Mouse (Mus musculus): ENCODE measurements around the gene Fgf4. TPM values are rescaled to one million over a fixed set of nuclear protein-coding genes. Genes with fewer than 3 reads are reported as not detected.

Fgf4 gene
- polyA plus RNA-seq, 1 experiment from 2014 or later, result not detected

DNA sequence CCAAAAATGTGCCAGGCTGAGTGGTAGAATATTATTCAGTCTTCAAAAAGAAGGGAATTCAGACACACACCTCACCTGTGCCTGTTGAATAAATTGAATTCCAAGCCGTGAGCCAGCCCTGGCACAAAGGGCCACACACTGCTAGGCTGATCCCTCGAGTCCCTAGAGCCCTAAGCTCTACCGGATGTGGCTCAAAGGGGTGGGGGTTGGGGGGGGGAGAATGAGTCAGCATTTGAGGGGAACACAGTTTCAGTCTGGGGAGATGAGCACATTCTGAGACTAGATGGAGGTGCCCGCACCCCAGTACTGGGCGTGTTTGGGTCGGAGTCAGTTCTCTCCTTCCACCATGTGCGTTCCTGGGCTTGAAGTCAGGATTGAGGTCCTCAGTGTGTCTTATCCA is 10.0 kb downstream of the Fgf4 start:
- Histone ChIP-seq H3K4me1 (replicated peaks; ENCODE audit: insufficient read depth, low read length) (peaks cover 8% of the 10 kb centered on the region; the same call in 1 of the 2 replicates), H3K9ac (ENCODE audit: low read depth, low read length) (no peak overlapping the region), H3K4me3 (replicated peaks; ENCODE audit: low read depth, low read length) (no peak overlapping the region), H3K9me3 (replicated peaks; ENCODE audit: low read length) (no peaks in the 10 kb centered on the region), H3K36me3 (ENCODE audit: insufficient read depth, low read length) (no peaks in the 10 kb centered on the region), H3K27me3 (ENCODE audit: insufficient read depth, low read length) (peaks cover 20% of the 10 kb centered on the region), H3K4me2 (ENCODE audit: low read length) (no peak overlapping the region), H3K27ac (no peak overlapping the region)
- WGBS, result 90% methylated on average over 7 of the region's 7 CpGs
- ATAC-seq (replicated peaks; ENCODE audit: low FRiP score, low read depth) (no peak), DNase-seq (ENCODE audit: low spot score) (no peak)
- TF ChIP-seq CTCF (IDR thresholded peaks at IDR 0.05; ENCODE audit: low read depth), result no peak

DNA sequence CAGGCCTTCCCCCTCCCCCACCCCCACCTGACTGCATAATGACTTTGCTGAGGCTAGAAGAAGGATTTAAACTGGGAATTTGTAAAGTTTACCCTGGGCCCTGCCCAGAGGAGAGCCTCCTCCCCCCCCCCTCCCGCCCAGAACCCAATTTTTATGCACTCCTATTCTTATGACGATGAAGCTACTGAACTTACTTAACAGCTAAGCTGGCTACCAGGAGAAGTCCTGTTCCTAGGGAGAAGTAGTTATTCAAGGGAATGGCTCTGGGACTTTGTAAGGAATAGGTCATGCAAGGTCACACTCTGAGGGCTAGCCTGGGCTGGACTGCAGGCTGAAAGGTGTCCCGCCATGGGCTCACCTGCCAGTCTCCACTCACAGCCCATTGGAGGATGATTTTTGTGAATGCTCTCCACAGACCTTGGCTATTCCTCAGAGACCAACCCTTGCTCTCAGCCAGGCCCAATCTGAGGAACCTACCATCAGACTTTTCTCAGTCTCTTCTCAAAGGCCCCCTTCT is 10.7 kb downstream of the Fgf4 start:
- Histone ChIP-seq H3K4me1 (replicated peaks; ENCODE audit: insufficient read depth, low read length) (peaks cover 8% of the 10 kb centered on the region; the same call in 1 of the 2 replicates), H3K36me3 (ENCODE audit: insufficient read depth, low read length) (no peaks in the 10 kb centered on the region), H3K27ac (no peak overlapping the region), H3K4me3 (replicated peaks; ENCODE audit: low read depth, low read length) (no peak overlapping the region), H3K9me3 (replicated peaks; ENCODE audit: low read length) (no peaks in the 10 kb centered on the region), H3K9ac (ENCODE audit: low read depth, low read length) (no peak overlapping the region), H3K4me2 (ENCODE audit: low read length) (no peak overlapping the region), H3K27me3 (ENCODE audit: insufficient read depth, low read length) (peaks cover 22% of the 10 kb centered on the region)
- no peak for DNase-seq (ENCODE audit: low spot score)
- no peak for ATAC-seq (replicated peaks; ENCODE audit: low FRiP score, low read depth)
- no peak for TF ChIP-seq CTCF (IDR thresholded peaks at IDR 0.05; ENCODE audit: low read depth)
- WGBS, result 81% methylated on average over 3 of the region's 3 CpGs

DNA sequence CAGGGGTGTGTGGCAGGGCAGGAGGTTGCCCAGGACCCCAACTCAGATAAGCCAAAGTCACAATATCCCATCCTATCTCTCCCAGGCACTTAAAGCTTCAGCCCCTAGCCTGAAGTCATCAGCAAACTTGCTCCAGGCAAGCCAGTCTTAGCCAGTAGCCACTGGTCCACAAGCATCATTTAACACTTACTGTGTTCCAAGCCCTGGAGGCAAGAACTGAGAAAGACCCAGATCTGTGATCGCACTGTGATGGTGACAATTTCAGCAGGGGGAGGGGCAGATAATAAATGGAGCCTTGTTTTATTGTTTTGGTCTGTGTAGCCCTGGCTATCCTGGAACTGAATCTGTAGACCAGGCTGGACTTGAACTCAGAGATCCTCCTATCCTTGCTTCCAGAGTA is 11.5 kb downstream of the Fgf4 start:
- no peak for ATAC-seq (replicated peaks; ENCODE audit: low FRiP score, low read depth)
- H3K9me3 ChIP-seq (replicated peaks; ENCODE audit: low read length), result no peaks in the 10 kb centered on the region
- no peak for DNase-seq (ENCODE audit: low spot score)
- H3K36me3 ChIP-seq (ENCODE audit: insufficient read depth, low read length), result no peaks in the 10 kb centered on the region
- peaks cover 27% of the 10 kb centered on the region for H3K27me3 ChIP-seq (ENCODE audit: insufficient read depth, low read length)
- H3K9ac ChIP-seq (ENCODE audit: low read depth, low read length), result no peak overlapping the region
- no peak overlapping the region for H3K4me3 ChIP-seq (replicated peaks; ENCODE audit: low read depth, low read length)
- WGBS, result 71% methylated on average over 1 of the region's 1 CpGs
- no peak overlapping the region for H3K27ac ChIP-seq
- no peak for TF ChIP-seq CTCF (IDR thresholded peaks at IDR 0.05; ENCODE audit: low read depth)
- H3K4me1 ChIP-seq (replicated peaks; ENCODE audit: insufficient read depth, low read length), result peaks cover 8% of the 10 kb centered on the region; the same call in 1 of the 2 replicates
- no peak overlapping the region for H3K4me2 ChIP-seq (ENCODE audit: low read length)

DNA sequence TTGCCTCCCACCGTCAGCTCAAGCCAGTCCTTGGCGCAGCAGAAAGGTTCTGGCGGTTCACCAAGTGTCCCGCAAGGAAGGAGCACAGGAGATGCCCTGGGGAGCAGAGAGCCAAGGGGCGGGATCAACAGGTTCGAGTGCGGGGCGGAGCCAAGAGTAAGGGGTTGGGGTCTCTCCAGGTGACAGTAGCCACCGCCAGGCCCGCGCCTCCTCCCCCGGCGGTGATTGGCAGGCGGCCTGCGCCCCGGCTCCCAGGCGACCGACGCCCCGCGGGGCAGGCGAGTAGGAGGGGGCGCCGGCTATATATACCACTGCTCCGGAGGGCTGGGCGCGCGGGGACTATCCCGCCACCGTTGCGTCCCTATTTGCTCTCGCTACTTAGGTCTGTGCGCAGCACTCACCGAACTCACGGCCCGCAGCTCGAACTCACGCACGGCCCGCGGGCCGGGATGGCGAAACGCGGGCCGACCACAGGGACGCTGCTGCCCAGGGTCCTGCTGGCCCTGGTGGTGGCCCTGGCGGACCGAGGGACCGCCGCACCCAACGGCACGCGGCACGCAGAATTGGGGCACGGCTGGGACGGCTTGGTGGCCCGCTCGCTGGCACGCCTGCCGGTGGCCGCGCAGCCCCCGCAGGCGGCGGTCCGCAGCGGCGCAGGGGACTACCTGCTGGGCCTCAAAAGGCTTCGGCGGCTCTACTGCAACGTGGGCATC is 14.0 kb downstream of the Fgf4 start:
- under 1% methylated on average over 66 of the region's 72 CpGs for WGBS
- peaks cover 41% of the 10 kb centered on the region for H3K27me3 ChIP-seq (ENCODE audit: insufficient read depth, low read length)
- TF ChIP-seq CTCF (IDR thresholded peaks at IDR 0.05; ENCODE audit: low read depth), result no peak
- no peak overlapping the region for H3K9ac ChIP-seq (ENCODE audit: low read depth, low read length)
- ATAC-seq (replicated peaks; ENCODE audit: low FRiP score, low read depth) (no peak), DNase-seq (ENCODE audit: low spot score) (no peak)
- H3K4me3 ChIP-seq (replicated peaks; ENCODE audit: low read depth, low read length), result peak overlapping the region; percentile 17
- no peaks in the 10 kb centered on the region for H3K9me3 ChIP-seq (replicated peaks; ENCODE audit: low read length)
- peak overlapping the region; percentile 39 for H3K4me2 ChIP-seq (ENCODE audit: low read length)
- H3K36me3 ChIP-seq (ENCODE audit: insufficient read depth, low read length), result no peaks in the 10 kb centered on the region
- peaks cover 8% of the 10 kb centered on the region; the same call in 1 of the 2 replicates for H3K4me1 ChIP-seq (replicated peaks; ENCODE audit: insufficient read depth, low read length)
- no peak overlapping the region for H3K27ac ChIP-seq

DNA sequence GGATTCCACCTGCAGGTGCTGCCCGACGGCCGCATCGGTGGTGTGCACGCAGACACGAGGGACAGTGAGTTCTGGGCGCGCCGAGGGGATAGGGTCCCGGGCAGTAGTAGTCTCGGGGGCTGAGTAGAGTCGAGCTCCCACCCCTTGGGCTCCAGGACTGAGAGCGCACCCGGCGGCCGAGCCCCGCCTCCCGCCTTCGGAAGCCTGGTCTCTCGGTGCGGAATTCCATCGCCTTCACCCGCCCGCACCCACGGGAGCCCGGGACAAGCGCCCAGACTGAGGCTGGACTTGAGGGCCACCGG is 14.6 kb downstream of the Fgf4 start:
- ATAC-seq (replicated peaks; ENCODE audit: low FRiP score, low read depth) (no peak), DNase-seq (ENCODE audit: low spot score) (no peak)
- Histone ChIP-seq H3K9ac (ENCODE audit: low read depth, low read length) (no peak overlapping the region), H3K4me3 (replicated peaks; ENCODE audit: low read depth, low read length) (peak overlapping the region; percentile 17), H3K4me1 (replicated peaks; ENCODE audit: insufficient read depth, low read length) (peaks cover 8% of the 10 kb centered on the region; the same call in 1 of the 2 replicates), H3K36me3 (ENCODE audit: insufficient read depth, low read length) (no peaks in the 10 kb centered on the region), H3K4me2 (ENCODE audit: low read length) (peak overlapping the region; percentile 39), H3K9me3 (replicated peaks; ENCODE audit: low read length) (no peaks in the 10 kb centered on the region), H3K27ac (no peak overlapping the region), H3K27me3 (ENCODE audit: insufficient read depth, low read length) (peaks cover 41% of the 10 kb centered on the region)
- no peak for TF ChIP-seq CTCF (IDR thresholded peaks at IDR 0.05; ENCODE audit: low read depth)
- 1% methylated on average over 28 of the region's 28 CpGs for WGBS

DNA sequence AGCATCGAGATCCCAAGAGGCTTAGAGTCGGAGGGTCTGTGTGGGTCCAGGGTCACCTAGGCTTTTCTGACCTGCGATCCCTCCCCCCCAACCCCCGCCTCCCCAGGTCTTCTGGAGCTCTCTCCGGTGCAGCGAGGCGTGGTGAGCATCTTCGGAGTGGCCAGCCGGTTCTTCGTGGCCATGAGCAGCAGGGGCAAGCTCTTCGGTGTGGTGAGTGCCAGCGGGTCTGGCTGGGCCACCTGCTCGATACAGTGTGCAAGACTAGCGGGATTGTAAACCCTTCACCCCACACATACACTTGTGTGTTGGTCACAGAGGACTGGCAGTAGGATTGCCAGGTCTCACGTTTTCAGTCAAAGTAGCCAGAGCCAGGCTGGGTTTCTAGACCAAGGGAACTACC is 15.0 kb downstream of the Fgf4 start:
- peaks cover 41% of the 10 kb centered on the region for H3K27me3 ChIP-seq (ENCODE audit: insufficient read depth, low read length)
- peak overlapping the region; percentile 39 for H3K4me2 ChIP-seq (ENCODE audit: low read length)
- H3K36me3 ChIP-seq (ENCODE audit: insufficient read depth, low read length), result no peaks in the 10 kb centered on the region
- no peaks in the 10 kb centered on the region for H3K9me3 ChIP-seq (replicated peaks; ENCODE audit: low read length)
- H3K27ac ChIP-seq, result no peak overlapping the region
- DNase-seq (ENCODE audit: low spot score) (no peak), ATAC-seq (replicated peaks; ENCODE audit: low FRiP score, low read depth) (no peak)
- no peak overlapping the region for H3K9ac ChIP-seq (ENCODE audit: low read depth, low read length)
- TF ChIP-seq CTCF (IDR thresholded peaks at IDR 0.05; ENCODE audit: low read depth), result no peak
- WGBS, result under 1% methylated on average over 15 of the region's 15 CpGs
- no peak overlapping the region for H3K4me3 ChIP-seq (replicated peaks; ENCODE audit: low read depth, low read length)
- H3K4me1 ChIP-seq (replicated peaks; ENCODE audit: insufficient read depth, low read length), result peaks cover 8% of the 10 kb centered on the region; the same call in 1 of the 2 replicates

Measured in kidney, postnatal 0 days (tissue).